Mouse (Mus musculus): ENCODE measurements around the gene 7530416G11Rik. TPM values are rescaled to one million over a fixed set of nuclear protein-coding genes. Genes with fewer than 3 reads are reported as not detected.
A peak's percentile ranks its signal among the peaks of the same experiment; 100 is the strongest.

The 7530416G11Rik gene
- total RNA-seq, 2 experiments from 2014 or later = not detected

- DNase-seq = no peak
- intact Hi-C loops (cut with DNase I) = loop anchor here (10.0 kb wide), 1 partner anchor 214 kb away; no protein-coding TSS in a partner anchor
These were observed 22.4 kb downstream of the 7530416G11Rik start for GRCm38 (mm10) chr15:85480630-85481029.

- DNase-seq = no peak
- intact Hi-C loops (cut with DNase I) = loop anchor here (5.0 to 10.0 kb wide), 2 partner anchors 213 to 215 kb away; no protein-coding TSS in a partner anchor
These were observed 23.1 kb downstream of the 7530416G11Rik start for GRCm38 (mm10) chr15:85479919-85480318.

DNA sequence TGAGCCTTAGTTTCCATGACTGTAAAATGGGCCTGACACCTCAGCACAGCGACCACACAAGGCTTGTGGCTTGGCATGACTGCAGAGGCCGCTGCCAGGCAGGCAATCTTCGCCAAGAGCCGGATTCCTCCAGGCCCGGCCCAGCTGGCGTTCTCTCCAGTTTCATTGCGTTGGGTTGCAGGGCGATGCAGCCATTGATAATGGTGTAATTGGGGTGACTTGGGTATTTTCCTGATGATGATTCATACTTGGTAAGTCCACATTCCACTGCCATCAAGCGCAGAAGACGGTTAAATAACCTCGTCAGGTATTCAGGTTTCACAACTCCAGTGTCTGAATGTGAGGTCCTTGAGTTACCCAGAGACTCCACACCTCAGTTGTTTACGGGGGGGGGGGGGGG is 23.7 kb downstream of the 7530416G11Rik start:
- intact Hi-C loops (cut with DNase I) = loop anchor here (5.0 kb wide), 1 partner anchor 212 kb away; no protein-coding TSS in a partner anchor
- no peak for DNase-seq

GRCm38 (mm10) chr15:85477584-85477983 is 25.4 kb downstream of the 7530416G11Rik start:
- intact Hi-C loops (cut with DNase I) = loop anchor here (1.0 to 5.0 kb wide), 2 partner anchors 106 to 210 kb away; no protein-coding TSS in a partner anchor
- DNase-seq = peak; percentile 29 to 62

DNA sequence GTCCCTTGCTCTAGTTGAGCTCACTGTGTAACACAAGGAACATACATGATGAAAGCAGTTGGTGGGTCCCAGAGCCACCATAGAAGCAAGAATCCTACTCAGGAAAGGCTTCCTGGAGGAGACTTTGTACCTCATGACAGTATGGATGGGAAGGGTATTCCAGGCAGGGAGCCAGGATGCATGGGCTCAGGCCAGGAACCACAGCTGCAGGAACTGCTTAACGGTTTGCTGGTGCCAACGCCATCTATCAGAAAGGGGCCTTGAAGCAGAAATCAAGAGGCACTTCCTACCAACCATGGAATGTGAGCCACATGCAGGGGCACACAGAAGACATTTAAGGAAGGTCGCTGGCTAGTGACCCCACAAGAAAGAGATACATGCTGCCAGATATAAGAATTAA is 28.3 kb downstream of the 7530416G11Rik start:
- no peak for DNase-seq
- intact Hi-C loops (cut with DNase I) = loop anchor here (5.0 kb wide), 1 partner anchor 207 kb away; no protein-coding TSS in a partner anchor

GRCm38 (mm10) chr15:85469401-85469800 is 33.6 kb downstream of the 7530416G11Rik start:
- no peak for DNase-seq
- intact Hi-C loops (cut with DNase I) = no loop called here

DNA sequence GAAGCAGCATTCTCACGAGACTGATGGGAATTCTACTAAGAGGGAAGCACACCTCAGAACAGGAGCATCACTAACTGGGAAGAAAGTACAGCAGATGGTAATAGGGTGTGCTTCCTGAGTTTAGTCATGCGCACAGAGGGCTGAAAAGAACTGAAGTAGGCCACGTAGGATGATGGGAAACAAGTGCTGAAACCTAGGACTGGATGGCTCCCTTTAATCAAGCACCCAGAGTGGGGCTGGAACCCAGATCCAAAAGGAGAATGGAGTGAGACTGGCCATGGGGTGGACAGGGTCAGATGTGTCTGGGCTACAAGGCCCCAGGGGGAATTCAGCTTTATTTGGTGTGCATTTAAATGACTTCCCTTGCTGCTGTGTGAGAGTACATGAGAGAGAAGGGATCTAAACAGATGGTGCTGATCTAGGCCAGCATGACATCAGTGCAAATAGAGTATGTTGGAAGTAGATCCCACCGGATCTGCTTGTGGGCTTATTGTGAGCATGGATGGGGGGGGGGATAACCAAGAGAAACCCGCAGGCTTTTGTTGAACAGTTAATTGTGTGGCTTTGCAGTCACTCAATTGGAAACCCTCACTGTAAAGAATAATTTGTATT is 36.5 kb downstream of the 7530416G11Rik start:
- intact Hi-C loops (cut with DNase I) = no loop called here
- DNase-seq = no peak

GRCm38 (mm10) chr15:85464823-85465565 is 38.0 kb downstream of the 7530416G11Rik start:
- no peak for DNase-seq
- intact Hi-C loops (cut with DNase I) = no loop called here

- intact Hi-C loops (cut with DNase I) = no loop called here
These were observed 38.8 kb downstream of the 7530416G11Rik start for GRCm38 (mm10) chr15:85464190-85464589.

DNA sequence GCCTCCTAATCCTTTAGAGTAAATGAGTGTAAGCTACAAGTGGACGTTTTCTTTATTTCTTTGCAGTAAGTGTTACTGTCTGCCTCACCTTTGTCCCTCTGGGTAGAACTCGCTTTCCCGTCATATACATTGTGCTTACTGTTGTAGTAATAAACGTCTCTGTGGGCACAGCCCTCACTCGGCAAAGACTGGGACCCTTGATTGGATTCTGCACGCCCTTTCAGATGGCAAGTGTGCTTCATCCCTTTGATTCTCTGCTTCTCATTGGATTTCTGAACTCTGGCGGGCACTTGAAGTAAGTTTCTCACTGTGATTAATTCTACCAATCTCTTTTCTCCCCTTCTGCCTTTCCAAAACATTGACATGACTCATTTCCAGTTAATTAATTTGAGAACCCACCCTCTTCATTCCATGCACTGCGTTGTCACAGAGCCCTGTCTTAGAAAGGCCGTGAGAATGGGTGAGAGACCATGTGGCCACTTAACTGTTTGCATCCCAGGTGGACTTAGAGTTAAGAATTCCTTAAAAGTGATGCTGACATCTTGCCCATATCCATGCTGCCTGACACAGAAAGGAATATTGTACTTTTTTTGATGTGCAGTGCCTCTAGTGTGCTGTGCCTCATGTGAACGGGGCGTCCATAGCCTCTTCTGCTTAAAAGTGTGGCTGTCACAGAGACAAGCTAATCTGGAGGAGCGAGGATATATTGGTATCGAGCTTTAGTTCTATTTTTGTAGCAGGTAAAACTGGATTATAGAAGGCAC is 39.8 kb downstream of the 7530416G11Rik start:
- intact Hi-C loops (cut with DNase I) = no loop called here
- DNase-seq = no peak

More at GRCm38 (mm10) chr15:85464190-85464589, 38.8 kb downstream of the 7530416G11Rik start:
- DNase-seq = no peak

GRCm38 (mm10) chr15:85462138-85462537 is 40.9 kb downstream of the 7530416G11Rik start:
- intact Hi-C loops (cut with DNase I) = no loop called here
- DNase-seq = no peak

DNA sequence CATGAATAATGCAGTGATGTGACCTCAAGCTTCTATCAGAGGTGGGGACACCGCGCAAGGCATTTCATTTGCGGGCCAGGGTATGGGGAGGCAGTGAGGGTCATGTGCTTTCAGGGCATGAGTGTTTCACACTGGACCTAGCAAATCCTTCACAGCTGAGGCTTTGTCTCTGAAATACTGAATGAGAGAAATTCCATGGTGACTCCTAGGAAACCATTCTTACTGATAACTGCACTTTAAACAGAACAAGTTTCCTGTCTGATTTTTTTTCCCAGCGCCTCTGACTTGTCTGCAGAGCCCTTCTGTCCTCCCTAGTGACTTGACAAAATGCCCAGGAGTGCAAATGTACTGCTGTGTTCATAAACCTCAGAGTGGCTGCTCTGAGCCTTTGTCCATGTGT is 41.5 kb downstream of the 7530416G11Rik start:
- DNase-seq = no peak
- intact Hi-C loops (cut with DNase I) = no loop called here

DNA sequence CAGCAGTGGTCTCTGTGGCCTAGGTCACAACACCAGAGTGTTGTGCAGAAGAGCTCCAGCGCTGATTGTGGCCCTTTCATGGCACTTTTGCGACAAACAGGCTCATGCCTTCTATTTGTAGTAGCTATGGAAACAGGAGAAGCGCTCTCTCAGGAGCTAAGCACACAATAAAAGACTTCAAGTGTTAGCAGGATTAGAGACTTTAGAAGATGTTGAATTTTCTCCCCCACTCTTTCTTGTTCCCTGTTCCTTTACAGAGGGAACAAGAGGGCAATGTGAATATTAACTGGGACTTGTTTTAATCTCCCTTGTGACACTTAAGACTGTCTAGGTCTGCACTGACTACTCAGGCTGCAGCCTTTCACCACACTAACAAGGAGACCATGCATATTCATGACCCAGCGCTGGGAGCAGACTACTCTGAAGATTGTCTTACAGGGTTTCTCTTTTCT is 44.4 kb downstream of the 7530416G11Rik start:
- no peak for DNase-seq
- intact Hi-C loops (cut with DNase I) = no loop called here

GRCm38 (mm10) chr15:85457838-85458237 is 45.2 kb downstream of the 7530416G11Rik start:
- intact Hi-C loops (cut with DNase I) = no loop called here
- DNase-seq = no peak

DNA sequence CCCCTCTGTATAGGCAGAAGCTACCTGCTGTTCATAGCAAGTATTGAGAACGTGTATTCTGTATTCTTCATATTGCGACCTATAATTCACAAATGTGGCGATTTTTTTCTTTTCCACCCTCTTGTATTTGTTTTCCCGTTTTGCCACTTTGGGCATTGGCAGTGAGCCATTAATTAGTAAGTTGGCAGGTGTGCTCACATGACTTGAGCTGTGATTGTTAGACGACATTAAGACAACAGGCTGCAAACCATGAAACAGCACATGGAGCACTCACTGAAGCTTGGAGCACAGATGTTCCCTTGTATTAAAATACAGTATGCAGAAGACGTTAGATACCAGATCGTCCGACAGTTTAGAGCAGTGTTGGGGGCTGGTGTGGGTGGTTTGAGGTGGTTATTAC is 46.1 kb downstream of the 7530416G11Rik start:
- intact Hi-C loops (cut with DNase I) = no loop called here

GRCm38 (mm10) chr15:85446652-85447051 is 56.4 kb downstream of the 7530416G11Rik start:
- intact Hi-C loops (cut with DNase I) = no loop called here
- no peak for DNase-seq

More for the DNA sequence above, 46.1 kb downstream of the 7530416G11Rik start:
- no peak for DNase-seq

Other genes with a start within 250 kb of the 7530416G11Rik start
- 10 to 100 TPM; 24.4 to 31.6 TPM for gene Atxn10, start 167.0 kb downstream of the 7530416G11Rik start, total RNA-seq (2021)
- gene Wnt7b, start 79.2 kb upstream of the 7530416G11Rik start, total RNA-seq (2021) = not detected
- gene Ppara, start 231.8 kb upstream of the 7530416G11Rik start, total RNA-seq (2021) = 10 to 100 TPM; 14.5 to 16.5 TPM

Data from gastrocnemius, postnatal 36 days (tissue).